Mouse (Mus musculus) limb, embryonic 15.5 days (tissue): ENCODE data around the gene E4f1. TPM values are rescaled to one million over a fixed set of nuclear protein-coding genes. Genes with fewer than 3 reads are reported as not detected.
A peak's percentile ranks its signal among the peaks of the same experiment; 100 is the strongest.

Source experiments
- ATAC-seq: fragments of 200-750 bp; cut with Nextera tagmentation; 2 replicates; pipeline ENCODE4 v1.8.0; 2017; ENCODE audit warnings: low read depth, moderate TSS enrichment; ENCODE audit not compliant: insufficient number of reproducible peaks, low FRiP score, low TSS enrichment
- H3K27ac ChIP-seq: fragments of 300-500 bp; sonication (generic); 2 replicates; pipeline ENCODE4 v1.5.1; 2015; ENCODE audit warnings: moderate library complexity, mild to moderate bottlenecking, inconsistent platforms
- H3K27me3 ChIP-seq: fragments of 300-500 bp; sonication (generic); 2 replicates; pipeline ENCODE4 v1.6.1; 2015; ENCODE audit warnings: inconsistent platforms
- H3K36me3 ChIP-seq: fragments of 300-500 bp; sonication (generic); 2 replicates; pipeline ENCODE4 v1.6.1; 2015; ENCODE audit warnings: inconsistent platforms
- H3K4me1 ChIP-seq: fragments of 300-500 bp; sonication (generic); 2 replicates; pipeline ENCODE4 v1.6.1; 2015; ENCODE audit warnings: inconsistent platforms
- H3K4me2 ChIP-seq: fragments of 300-500 bp; sonication (generic); 2 replicates; pipeline ENCODE4 v1.6.1; 2015; ENCODE audit warnings: mild to moderate bottlenecking, inconsistent platforms
- H3K4me3 ChIP-seq: fragments of 300-500 bp; sonication (generic); 2 replicates; pipeline ENCODE4 v1.5.1; 2015; ENCODE audit warnings: mild to moderate bottlenecking, inconsistent platforms
- H3K9ac ChIP-seq: fragments of 300-500 bp; sonication (generic); 2 replicates; pipeline ENCODE4 v1.6.1; 2015; ENCODE audit warnings: inconsistent platforms
- H3K9me3 ChIP-seq: fragments of 300-500 bp; sonication (generic); 2 replicates; pipeline ENCODE4 v1.6.1; 2016; ENCODE audit warnings: inconsistent platforms
- WGBS: fragments of 180-500 bp; shearing (Covaris S2); methylation state at CpG from one replicate; pipeline ENCODE4 v1.1.7; 2015; 5-methylcytosine and 5-hydroxymethylcytosine counted together
- polyA plus RNA-seq: library from polyadenylated mRNA; unstranded; fragments of >200 nt; fragmentation: Nextera tagmentation; extraction: Ambion mirVana; gene quantifications from 2 replicates; pipeline ENCODE4 v1.2.1, GENCODE M21; 2015

Gene E4f1
- polyA plus RNA-seq, 1 experiment from 2014 or later, result 37.5 TPM

- Histone ChIP-seq H3K9ac (no peak overlapping the region), H3K4me1 (peaks cover 3% of the 10 kb centered on the region; the same call in 1 of the 2 replicates), H3K4me3 (no peak overlapping the region), H3K9me3 (no peaks in the 10 kb centered on the region), H3K27ac (no peak overlapping the region), H3K27me3 (no peaks in the 10 kb centered on the region), H3K36me3 (peaks cover 4% of the 10 kb centered on the region; the same call in 1 of the 2 replicates), H3K4me2 (no peak overlapping the region)
- no peak for ATAC-seq
- 75% methylated on average over 3 of the region's 3 CpGs for WGBS
Observed at GRCm38 (mm10) chr17:24495443-24495842, 25.3 kb upstream of the E4f1 start.

- no peak overlapping the region for H3K4me2 ChIP-seq
- H3K9me3 ChIP-seq, result no peaks in the 10 kb centered on the region
- H3K9ac ChIP-seq, result no peak overlapping the region
- H3K27me3 ChIP-seq, result peaks cover 4% of the 10 kb centered on the region
- peaks cover 4% of the 10 kb centered on the region; the same call in 1 of the 2 replicates for H3K36me3 ChIP-seq
- ATAC-seq, result no peak
- H3K4me1 ChIP-seq, result peaks cover 5% of the 10 kb centered on the region
- no peak overlapping the region for H3K4me3 ChIP-seq
- 41% methylated on average over 2 of the region's 2 CpGs for WGBS
- no peak overlapping the region for H3K27ac ChIP-seq
Observed at GRCm38 (mm10) chr17:24494627-24495335, 24.7 kb upstream of the E4f1 start.

- H3K9ac ChIP-seq, result no peak overlapping the region
- H3K9me3 ChIP-seq, result no peaks in the 10 kb centered on the region
- H3K27ac ChIP-seq, result no peak overlapping the region
- ATAC-seq, result no peak
- 75% methylated on average over 4 of the region's 4 CpGs for WGBS
- no peaks in the 10 kb centered on the region for H3K36me3 ChIP-seq
- peaks cover 27% of the 10 kb centered on the region for H3K4me1 ChIP-seq
- H3K4me3 ChIP-seq, result no peak overlapping the region
- H3K27me3 ChIP-seq, result peaks cover 22% of the 10 kb centered on the region
- no peak overlapping the region for H3K4me2 ChIP-seq
Observed at GRCm38 (mm10) chr17:24490399-24490798, 20.3 kb upstream of the E4f1 start.

- Histone ChIP-seq H3K4me3 (peak overlapping the region; percentile 68), H3K4me1 (peaks cover 27% of the 10 kb centered on the region), H3K27me3 (peaks cover 22% of the 10 kb centered on the region), H3K9me3 (no peaks in the 10 kb centered on the region), H3K27ac (0 out of 2 replicates have a peak overlapping the region, but pooled peaks have one; percentile 43), H3K9ac (peak overlapping the region; percentile 44), H3K4me2 (peak overlapping the region; percentile 97), H3K36me3 (no peaks in the 10 kb centered on the region)
- WGBS, result 19% methylated on average over 19 of the region's 19 CpGs
- ATAC-seq, result no peak
Observed at GRCm38 (mm10) chr17:24489265-24490030, 19.3 kb upstream of the E4f1 start.

GRCm38 (mm10) chr17:24488662-24489264, 18.6 kb upstream of the E4f1 start:
- peak; percentile 20; the same call in 1 of the 2 replicates for ATAC-seq
- H3K9me3 ChIP-seq, result no peaks in the 10 kb centered on the region
- under 1% methylated on average over 67 of the region's 81 CpGs for WGBS
- H3K9ac ChIP-seq, result peak overlapping the region; percentile 44
- peaks cover 22% of the 10 kb centered on the region for H3K27me3 ChIP-seq
- H3K4me1 ChIP-seq, result peaks cover 27% of the 10 kb centered on the region
- peak overlapping the region; percentile 68 for H3K4me3 ChIP-seq
- H3K27ac ChIP-seq, result peak overlapping the region; percentile 43; the same call in 1 of the 2 replicates
- no peaks in the 10 kb centered on the region for H3K36me3 ChIP-seq
- H3K4me2 ChIP-seq, result peak overlapping the region; percentile 97

- H3K4me1 ChIP-seq, result peaks cover 27% of the 10 kb centered on the region
- H3K9me3 ChIP-seq, result no peaks in the 10 kb centered on the region
- peak within 1 kb of the TSS; percentile 44 for H3K9ac ChIP-seq
- peak within 1 kb of the TSS; percentile 43; the same call in 1 of the 2 replicates for H3K27ac ChIP-seq
- no peaks in the 10 kb centered on the region for H3K36me3 ChIP-seq
- ATAC-seq, result 0 out of 2 replicates have a peak, but pooled peaks have one; percentile 31
- H3K4me2 ChIP-seq, result peak within 1 kb of the TSS; percentile 97
- WGBS, result under 1% methylated on average over 43 of the region's 45 CpGs
- peaks cover 22% of the 10 kb centered on the region for H3K27me3 ChIP-seq
- H3K4me3 ChIP-seq, result peak within 1 kb of the TSS; percentile 68
Observed at GRCm38 (mm10) chr17:24488186-24488661, 18.1 kb upstream of the E4f1 start, which contains the start of gene Caskin1. Gene Caskin1, plus strand, starts transcription at chr17:24488601.

- 41% methylated on average over 11 of the region's 11 CpGs for WGBS
- ATAC-seq, result no peak
- Histone ChIP-seq H3K9ac (no peak overlapping the region), H3K4me3 (no peak overlapping the region), H3K27me3 (peaks cover 22% of the 10 kb centered on the region), H3K9me3 (no peaks in the 10 kb centered on the region), H3K27ac (no peak overlapping the region), H3K4me2 (no peak overlapping the region), H3K36me3 (no peaks in the 10 kb centered on the region), H3K4me1 (peaks cover 28% of the 10 kb centered on the region)
Observed at GRCm38 (mm10) chr17:24485090-24485860, 15.2 kb upstream of the E4f1 start.

- no peak overlapping the region for H3K9ac ChIP-seq
- H3K4me3 ChIP-seq, result no peak overlapping the region
- no peak for ATAC-seq
- no peak overlapping the region for H3K27ac ChIP-seq
- H3K36me3 ChIP-seq, result no peaks in the 10 kb centered on the region
- no peak overlapping the region for H3K4me2 ChIP-seq
- peaks cover 9% of the 10 kb centered on the region for H3K27me3 ChIP-seq
- 90% methylated on average over 3 of the region's 3 CpGs for WGBS
- H3K9me3 ChIP-seq, result no peaks in the 10 kb centered on the region
- H3K4me1 ChIP-seq, result peaks cover 17% of the 10 kb centered on the region; the same call in 1 of the 2 replicates
Observed at GRCm38 (mm10) chr17:24483495-24483894, 13.4 kb upstream of the E4f1 start.

- Histone ChIP-seq H3K4me3 (no peak overlapping the region), H3K27ac (no peak overlapping the region), H3K27me3 (no peaks in the 10 kb centered on the region), H3K9me3 (no peaks in the 10 kb centered on the region), H3K4me2 (no peak overlapping the region), H3K9ac (no peak overlapping the region), H3K4me1 (peaks cover 18% of the 10 kb centered on the region), H3K36me3 (peaks cover 14% of the 10 kb centered on the region)
- WGBS, result 96% methylated on average over 20 of the region's 20 CpGs
- ATAC-seq, result no peak
Observed at GRCm38 (mm10) chr17:24481027-24481815, 11.1 kb upstream of the E4f1 start.

GRCm38 (mm10) chr17:24480201-24480826, 10.2 kb upstream of the E4f1 start:
- Histone ChIP-seq H3K9ac (no peak overlapping the region), H3K4me2 (no peak overlapping the region), H3K4me3 (no peak overlapping the region), H3K9me3 (no peaks in the 10 kb centered on the region), H3K36me3 (peaks cover 23% of the 10 kb centered on the region), H3K4me1 (peaks cover 14% of the 10 kb centered on the region), H3K27me3 (no peaks in the 10 kb centered on the region), H3K27ac (no peak overlapping the region)
- WGBS, result 46% methylated on average over 3 of the region's 3 CpGs
- ATAC-seq, result no peak
